Mouse (Mus musculus) forelimb bud, embryonic 11.5 days (tissue): ENCODE measurements around the gene Ctrc.

Experiments
- DNase-seq: peaks from one replicate; pipeline ENCODE4 v3.0.0-alpha.2; 2012; ENCODE audit warnings: low read depth, low spot score

Gene Ctrc

GRCm38 (mm10) chr4:141819316-141819715 lies 26.8 kb downstream of the Ctrc start:
- no peak for DNase-seq

GRCm38 (mm10) chr4:141818861-141819260 lies 27.3 kb downstream of the Ctrc start:
- no peak for DNase-seq

- no peak for DNase-seq
Measured at GRCm38 (mm10) chr4:141817706-141818105, 28.5 kb downstream of the Ctrc start.

GRCm38 (mm10) chr4:141816776-141817655 lies 29.1 kb downstream of the Ctrc start:
- DNase-seq: no peak

- no peak for DNase-seq
Measured at GRCm38 (mm10) chr4:141816267-141816666, 29.9 kb downstream of the Ctrc start.

- no peak for DNase-seq
Measured at GRCm38 (mm10) chr4:141811375-141811774, 34.8 kb downstream of the Ctrc start.

GRCm38 (mm10) chr4:141810975-141811374 lies 35.2 kb downstream of the Ctrc start:
- DNase-seq: no peak

- DNase-seq: peak; percentile 51
Measured at GRCm38 (mm10) chr4:141809850-141810464, 36.2 kb downstream of the Ctrc start.

GRCm38 (mm10) chr4:141805886-141806285 lies 40.3 kb downstream of the Ctrc start:
- no peak for DNase-seq

GRCm38 (mm10) chr4:141804105-141804504 lies 42.1 kb downstream of the Ctrc start:
- DNase-seq: no peak

- DNase-seq: no peak
Measured at GRCm38 (mm10) chr4:141797545-141797944, 48.6 kb downstream of the Ctrc start.

- DNase-seq: no peak
Measured at GRCm38 (mm10) chr4:141796954-141797353, 49.2 kb downstream of the Ctrc start.

- DNase-seq: no peak
Measured at GRCm38 (mm10) chr4:141796356-141796755, 49.8 kb downstream of the Ctrc start.

GRCm38 (mm10) chr4:141794152-141794535 lies 52.0 kb downstream of the Ctrc start:
- DNase-seq: no peak

GRCm38 (mm10) chr4:141793282-141794151 lies 52.6 kb downstream of the Ctrc start, which contains the start of gene Casp9:
Gene Casp9 (plus strand): TSS chr4:141793612.
- peak; percentile 97 for DNase-seq

- no peak for DNase-seq
Measured at GRCm38 (mm10) chr4:141792554-141793281, 53.4 kb downstream of the Ctrc start.

- no peak for DNase-seq
Measured at GRCm38 (mm10) chr4:141791951-141792350, 54.2 kb downstream of the Ctrc start.

GRCm38 (mm10) chr4:141791486-141791885 lies 54.7 kb downstream of the Ctrc start:
- no peak for DNase-seq

- DNase-seq: peak; percentile 99
Measured at GRCm38 (mm10) chr4:141790524-141790990, 55.6 kb downstream of the Ctrc start, which contains the start of gene Dnajc16. Gene Dnajc16 (minus strand): TSS chr4:141790931.

- DNase-seq: no peak
Measured at GRCm38 (mm10) chr4:141789564-141790218, 56.5 kb downstream of the Ctrc start.
